Mouse (Mus musculus): ENCODE results near the gene Socs7. TPM values are rescaled to one million over a fixed set of nuclear protein-coding genes. Genes with fewer than 3 reads are reported as not detected.

The Socs7 gene
- total RNA-seq, 1 experiment, result 14.5 TPM

DNA sequence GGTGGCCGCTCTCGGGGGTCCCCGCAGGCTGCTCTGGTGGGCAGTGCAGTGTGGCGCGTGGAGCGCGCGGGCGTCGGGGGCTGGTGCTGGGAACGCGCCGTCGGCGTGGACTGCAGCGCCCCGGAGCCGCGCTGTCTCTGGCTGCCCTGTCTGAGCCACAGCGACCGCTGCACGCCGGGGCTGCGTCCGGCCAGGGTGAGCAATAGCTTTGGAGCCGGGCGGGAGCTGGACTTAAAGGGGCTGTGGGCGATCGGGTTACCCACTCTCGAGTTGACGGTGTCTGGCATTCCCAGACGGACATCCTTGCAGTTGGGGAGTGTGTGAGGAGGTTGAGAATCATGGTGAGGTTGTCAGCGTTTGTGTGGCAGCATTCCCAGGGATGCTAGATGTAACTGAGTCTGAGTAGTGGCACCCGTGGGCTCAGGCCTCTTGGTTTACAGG is 78.1 kb downstream of the Socs7 start:
- Histone ChIP-seq H3K9ac (ENCODE audit: insufficient read depth, low read depth, low read length, poor library complexity, severe bottlenecking) (peak overlapping the region; percentile 69), H3K4me1 (ENCODE audit: control insufficient read depth in 2 of 2, insufficient read depth in 2 of 2, low read length in 2 of 2, poor library complexity in 1 of 2) (peaks cover 20 to 49% of the 10 kb centered on the region in 2 experiments), H3K4me3 (ENCODE audit: insufficient read depth in 1 of 2, low read depth in 1 of 2, low read length in 2 of 2, poor library complexity in 1 of 2, severe bottlenecking in 1 of 2) (peak overlapping the region; percentile 66 to 71), H3K9me3 (ENCODE audit: control insufficient read depth, insufficient read depth, low read depth, low read length) (no peaks in the 10 kb centered on the region), H3K36me3 (ENCODE audit: control insufficient read depth, insufficient read depth, low read length, poor library complexity, severe bottlenecking) (peaks cover 16% of the 10 kb centered on the region), H3K27ac (ENCODE audit: insufficient read depth, low read depth, low read length, poor library complexity, severe bottlenecking) (no peak overlapping the region)
- DNase-seq (ENCODE audit: low read depth, low spot score), result no peak
- in situ Hi-C loops (cut with MboI; ENCODE audit: low sequenced_read_pairs in 2 of 2, unreplicated experiment in 2 of 2), result no loop called here
- TF ChIP-seq HCFC1 (IDR thresholded peaks at IDR 0.05; ENCODE audit: borderline replicate concordance, insufficient read depth, low read length) (no peak), ZNF384 (IDR thresholded peaks at IDR 0.05; ENCODE audit: low read depth, low read length) (no peak), CHD2 (IDR thresholded peaks at IDR 0.05; ENCODE audit: low read depth, low read length) (no peak), ZC3H11A (IDR thresholded peaks at IDR 0.05; ENCODE audit: borderline replicate concordance, low read depth, low read length) (no peak), MAFK (IDR thresholded peaks at IDR 0.05; ENCODE audit: insufficient read depth, low read depth, low read length) (no peak)

DNA sequence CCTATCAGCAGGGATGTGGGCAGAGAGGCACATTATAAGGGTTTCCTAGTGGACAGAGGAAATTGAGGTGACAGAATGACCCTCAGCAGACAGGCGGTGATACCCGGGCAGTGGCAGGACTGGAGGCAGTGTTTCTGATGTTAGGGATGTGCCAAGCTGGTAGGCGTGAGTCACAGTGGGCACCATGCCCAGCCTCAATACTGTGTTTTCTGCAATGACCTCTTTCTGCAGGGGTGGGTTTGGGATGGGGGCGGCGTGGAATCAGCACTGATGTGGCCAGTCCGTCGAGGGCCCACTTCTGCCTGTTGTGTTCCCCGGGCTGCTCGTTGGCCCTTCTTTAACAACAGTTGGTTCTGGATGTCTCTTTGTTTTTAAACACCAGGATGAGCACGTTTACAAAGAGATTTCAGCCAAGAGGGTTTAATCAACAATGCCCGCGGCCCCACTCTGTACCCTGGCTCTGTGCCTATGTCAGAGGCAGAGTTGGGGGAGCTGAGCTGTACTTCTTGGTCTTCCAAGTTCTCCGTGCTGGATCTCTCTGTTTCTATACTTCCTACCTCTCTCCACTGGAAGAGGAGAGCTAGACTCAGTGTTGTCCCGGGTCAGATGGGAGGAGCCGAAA is 78.8 kb downstream of the Socs7 start:
- TF ChIP-seq CHD2 (IDR thresholded peaks at IDR 0.05; ENCODE audit: low read depth, low read length), result no peak
- TF ChIP-seq MAFK (IDR thresholded peaks at IDR 0.05; ENCODE audit: insufficient read depth, low read depth, low read length), result no peak
- TF ChIP-seq HCFC1 (IDR thresholded peaks at IDR 0.05; ENCODE audit: borderline replicate concordance, insufficient read depth, low read length), result no peak
- TF ChIP-seq ZNF384 (IDR thresholded peaks at IDR 0.05; ENCODE audit: low read depth, low read length), result no peak
- no peak for TF ChIP-seq ZC3H11A (IDR thresholded peaks at IDR 0.05; ENCODE audit: borderline replicate concordance, low read depth, low read length)
- Histone ChIP-seq H3K27ac (ENCODE audit: insufficient read depth, low read depth, low read length, poor library complexity, severe bottlenecking) (no peak overlapping the region), H3K4me3 (ENCODE audit: insufficient read depth in 1 of 2, low read depth in 1 of 2, low read length in 2 of 2, poor library complexity in 1 of 2, severe bottlenecking in 1 of 2) (peak overlapping the region; percentile 66 to 71; a peak in 3 of 4 replicates), H3K9me3 (ENCODE audit: control insufficient read depth, insufficient read depth, low read depth, low read length) (no peaks in the 10 kb centered on the region), H3K36me3 (ENCODE audit: control insufficient read depth, insufficient read depth, low read length, poor library complexity, severe bottlenecking) (peaks cover 23% of the 10 kb centered on the region), H3K9ac (ENCODE audit: insufficient read depth, low read depth, low read length, poor library complexity, severe bottlenecking) (no peak overlapping the region; the same call in none of the 2 replicates), H3K4me1 (ENCODE audit: control insufficient read depth in 2 of 2, insufficient read depth in 2 of 2, low read length in 2 of 2, poor library complexity in 1 of 2) (peaks cover 19 to 50% of the 10 kb centered on the region in 2 experiments)
- no peak for DNase-seq (ENCODE audit: low read depth, low spot score)
- in situ Hi-C loops (cut with MboI; ENCODE audit: low sequenced_read_pairs in 2 of 2, unreplicated experiment in 2 of 2), result no loop called here

DNA sequence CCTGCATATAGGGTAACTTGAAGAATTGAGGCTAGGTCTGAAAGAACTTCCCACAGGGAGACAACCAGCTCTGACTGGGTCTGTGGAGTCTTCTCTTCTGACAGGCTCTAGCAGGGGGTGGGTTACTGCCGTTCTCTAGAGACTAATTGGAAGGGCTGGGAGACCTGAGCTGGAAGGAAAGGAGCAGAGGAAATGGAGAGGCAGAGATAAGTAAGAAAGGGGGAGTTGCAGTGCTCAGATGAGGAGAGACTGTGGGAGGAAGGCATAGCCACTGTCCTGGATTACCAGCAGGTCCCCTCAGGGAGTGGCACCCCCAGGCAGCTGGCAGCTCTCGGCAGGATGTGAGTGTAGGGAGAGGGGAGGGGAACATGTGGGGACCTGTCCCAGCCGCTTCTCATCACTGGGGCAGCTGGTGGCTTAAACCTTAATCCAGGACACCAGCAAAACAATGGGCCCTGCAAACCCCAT is 79.3 kb downstream of the Socs7 start:
- TF ChIP-seq CHD2 (IDR thresholded peaks at IDR 0.05; ENCODE audit: low read depth, low read length), result no peak
- no peak for TF ChIP-seq HCFC1 (IDR thresholded peaks at IDR 0.05; ENCODE audit: borderline replicate concordance, insufficient read depth, low read length)
- no peak for TF ChIP-seq ZNF384 (IDR thresholded peaks at IDR 0.05; ENCODE audit: low read depth, low read length)
- TF ChIP-seq MAFK (IDR thresholded peaks at IDR 0.05; ENCODE audit: insufficient read depth, low read depth, low read length), result no peak
- TF ChIP-seq ZC3H11A (IDR thresholded peaks at IDR 0.05; ENCODE audit: borderline replicate concordance, low read depth, low read length), result no peak
- Histone ChIP-seq H3K4me3 (ENCODE audit: insufficient read depth in 1 of 2, low read depth in 1 of 2, low read length in 2 of 2, poor library complexity in 1 of 2, severe bottlenecking in 1 of 2) (peak overlapping the region; percentile 2 to 25; a peak in 2 of 4 replicates), H3K9ac (ENCODE audit: insufficient read depth, low read depth, low read length, poor library complexity, severe bottlenecking) (no peak overlapping the region), H3K36me3 (ENCODE audit: control insufficient read depth, insufficient read depth, low read length, poor library complexity, severe bottlenecking) (peaks cover 25% of the 10 kb centered on the region), H3K9me3 (ENCODE audit: control insufficient read depth, insufficient read depth, low read depth, low read length) (no peaks in the 10 kb centered on the region), H3K4me1 (ENCODE audit: control insufficient read depth in 2 of 2, insufficient read depth in 2 of 2, low read length in 2 of 2, poor library complexity in 1 of 2) (peaks cover 15 to 49% of the 10 kb centered on the region in 2 experiments; a peak in 3 of 4 replicates), H3K27ac (ENCODE audit: insufficient read depth, low read depth, low read length, poor library complexity, severe bottlenecking) (no peak overlapping the region; the same call in 1 of the 2 replicates)
- DNase-seq (ENCODE audit: low read depth, low spot score), result no peak
- in situ Hi-C loops (cut with MboI; ENCODE audit: low sequenced_read_pairs in 2 of 2, unreplicated experiment in 2 of 2), result no loop called here

DNA sequence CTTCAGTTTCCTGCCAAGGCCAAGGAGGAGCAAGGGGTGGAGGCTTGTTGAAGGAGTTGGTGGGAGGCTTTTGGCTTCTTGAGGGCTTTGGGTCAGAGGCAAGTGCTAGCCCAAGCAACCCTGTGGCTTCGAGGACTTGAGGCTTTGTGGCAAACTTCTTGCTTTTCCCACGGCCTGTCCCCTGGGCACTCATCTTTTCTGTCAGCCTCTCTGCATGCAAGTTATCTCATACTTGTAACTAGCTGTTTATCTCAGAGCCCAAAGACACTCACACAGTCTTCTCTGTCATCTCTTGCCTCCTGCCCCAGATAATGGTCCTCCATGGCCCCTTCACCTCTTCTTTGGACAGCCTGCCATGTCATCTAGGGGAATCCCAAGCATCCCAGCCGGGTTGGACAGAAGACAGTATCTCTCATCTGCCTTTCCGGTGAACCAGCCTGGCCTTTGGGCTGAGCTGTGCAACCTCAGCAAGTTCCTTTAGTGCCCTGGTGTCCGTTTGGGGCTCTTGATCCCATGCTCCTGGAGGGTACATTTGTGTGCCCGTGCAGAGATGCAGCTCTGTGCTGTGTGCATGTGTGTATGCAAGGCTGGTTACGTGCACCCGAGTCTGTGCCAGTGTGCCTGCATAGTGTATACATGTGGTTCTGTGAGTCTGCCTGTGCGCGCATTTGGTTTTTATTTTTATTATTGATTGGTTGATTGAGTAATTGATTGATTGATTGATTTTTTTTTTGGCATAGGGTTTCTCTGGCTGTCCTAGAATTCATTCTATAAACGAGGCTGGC is 80.7 kb downstream of the Socs7 start:
- in situ Hi-C loops (cut with MboI; ENCODE audit: low sequenced_read_pairs in 2 of 2, unreplicated experiment in 2 of 2), result no loop called here
- H3K9me3 ChIP-seq (ENCODE audit: control insufficient read depth, insufficient read depth, low read depth, low read length), result no peaks in the 10 kb centered on the region
- TF ChIP-seq CHD2 (IDR thresholded peaks at IDR 0.05; ENCODE audit: low read depth, low read length) (no peak), HCFC1 (IDR thresholded peaks at IDR 0.05; ENCODE audit: borderline replicate concordance, insufficient read depth, low read length) (no peak), MAFK (IDR thresholded peaks at IDR 0.05; ENCODE audit: insufficient read depth, low read depth, low read length) (no peak), ZC3H11A (IDR thresholded peaks at IDR 0.05; ENCODE audit: borderline replicate concordance, low read depth, low read length) (no peak), ZNF384 (IDR thresholded peaks at IDR 0.05; ENCODE audit: low read depth, low read length) (no peak)
- H3K9ac ChIP-seq (ENCODE audit: insufficient read depth, low read depth, low read length, poor library complexity, severe bottlenecking), result no peak overlapping the region
- H3K4me3 ChIP-seq (ENCODE audit: insufficient read depth in 1 of 2, low read depth in 1 of 2, low read length in 2 of 2, poor library complexity in 1 of 2, severe bottlenecking in 1 of 2), result no peak overlapping the region
- H3K27ac ChIP-seq (ENCODE audit: insufficient read depth, low read depth, low read length, poor library complexity, severe bottlenecking), result no peak overlapping the region
- H3K36me3 ChIP-seq (ENCODE audit: control insufficient read depth, insufficient read depth, low read length, poor library complexity, severe bottlenecking), result peaks cover 31% of the 10 kb centered on the region
- peaks cover 7 to 43% of the 10 kb centered on the region in 2 experiments; a peak in 3 of 4 replicates for H3K4me1 ChIP-seq (ENCODE audit: control insufficient read depth in 2 of 2, insufficient read depth in 2 of 2, low read length in 2 of 2, poor library complexity in 1 of 2)
- no peak for DNase-seq (ENCODE audit: low read depth, low spot score)
